Mouse (Mus musculus) ES-E14 (cell line): ENCODE measurements at regions not wholly inside any gene's neighbourhood (a gene's known extent, or its start where the extent isn't known, plus 50 kb on each side); places are given as distances from the start of the nearest gene placed in this dataset.

Experiments used
- CHD2 ChIP-seq: IDR thresholded peaks from 2 replicates; pipeline ENCODE4 v1.6.1; 2014; ENCODE audit warnings: mild to moderate bottlenecking, low read depth, low read length, inconsistent platforms
- HCFC1 ChIP-seq: IDR thresholded peaks from 2 replicates; pipeline ENCODE4 v1.6.1; 2012; ENCODE audit warnings: low read length, inconsistent platforms, borderline replicate concordance; ENCODE audit not compliant: insufficient read depth
- MAFK ChIP-seq: IDR thresholded peaks from 2 replicates; pipeline ENCODE4 v1.6.1; 2014; ENCODE audit warnings: mild to moderate bottlenecking, low read depth, low read length, inconsistent platforms; ENCODE audit not compliant: insufficient read depth
- ZC3H11A ChIP-seq: IDR thresholded peaks from 2 replicates; pipeline ENCODE4 v1.6.1; 2012; ENCODE audit warnings: low read depth, mild to moderate bottlenecking, inconsistent platforms, low read length, borderline replicate concordance
- ZNF384 ChIP-seq: IDR thresholded peaks from 2 replicates; pipeline ENCODE4 v1.6.1; 2012; ENCODE audit warnings: low read depth, low read length, inconsistent platforms

DNA sequence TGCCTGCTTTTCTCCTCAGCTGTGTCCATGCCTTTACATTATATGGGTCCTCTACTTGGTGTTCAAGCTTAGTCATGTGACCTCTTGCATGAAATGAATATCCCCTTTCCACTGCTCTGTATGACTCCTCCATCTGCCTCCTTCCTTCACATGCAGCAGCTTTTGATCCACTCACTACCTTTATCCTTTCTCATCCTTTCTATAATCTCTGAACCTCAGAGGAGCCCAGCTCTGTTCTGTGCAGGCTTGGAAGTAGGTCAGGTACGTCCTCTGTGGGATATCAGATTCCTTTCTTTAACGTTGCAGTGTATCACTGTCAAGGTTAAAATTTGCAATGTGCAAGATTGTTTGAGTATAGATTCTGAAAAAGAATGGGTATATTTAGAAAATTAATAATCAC, 302.9 kb downstream of the Lrriq3 start:
- TF ChIP-seq ZNF384 = no peak
- no peak for TF ChIP-seq MAFK
- TF ChIP-seq HCFC1 = no peak
- no peak for TF ChIP-seq ZC3H11A
- TF ChIP-seq CHD2 = no peak
